Mouse (Mus musculus): ENCODE data around the gene Tmem9b.

DNA sequence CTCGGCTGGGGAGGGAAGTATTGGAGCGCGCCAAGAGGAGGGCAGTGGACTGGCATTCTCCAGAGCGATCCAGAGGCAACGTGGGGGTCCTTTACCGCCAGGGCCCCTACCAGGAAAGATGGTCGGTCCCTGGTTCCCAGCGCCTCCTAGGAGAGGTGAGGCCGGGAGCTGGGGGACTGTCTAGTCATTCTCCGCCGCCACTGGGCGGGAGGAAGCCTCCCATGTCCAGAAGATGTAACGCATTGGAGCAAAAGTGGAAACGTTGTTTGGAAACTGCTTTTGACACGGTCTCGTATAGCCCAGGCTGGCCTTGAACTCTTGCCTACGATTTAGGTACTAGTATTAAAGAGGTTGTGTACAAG is 48.7 kb downstream of the Tmem9b start:
- TF ChIP-seq CTCF (IDR thresholded peaks at IDR 0.05; ENCODE audit: borderline replicate concordance, control insufficient read depth, extremely low read depth, insufficient read depth, low read length, poor library complexity) (no peak), POLR2A (IDR thresholded peaks at IDR 0.05; ENCODE audit: control insufficient read depth, extremely low read depth, insufficient read depth, low read length, poor library complexity) (no peak)

Measured in thymus, adult 2 months (tissue).